Mouse (Mus musculus): ENCODE data around the gene Frmd4a.
A peak's percentile ranks its signal among the peaks of the same experiment; 100 is the strongest.
"Not testable (repeated sequence)": the region's sequence is repeated elsewhere in the genome, so short reads cannot be mapped to it uniquely, and the experiment has no call there.

The Frmd4a gene

DNA sequence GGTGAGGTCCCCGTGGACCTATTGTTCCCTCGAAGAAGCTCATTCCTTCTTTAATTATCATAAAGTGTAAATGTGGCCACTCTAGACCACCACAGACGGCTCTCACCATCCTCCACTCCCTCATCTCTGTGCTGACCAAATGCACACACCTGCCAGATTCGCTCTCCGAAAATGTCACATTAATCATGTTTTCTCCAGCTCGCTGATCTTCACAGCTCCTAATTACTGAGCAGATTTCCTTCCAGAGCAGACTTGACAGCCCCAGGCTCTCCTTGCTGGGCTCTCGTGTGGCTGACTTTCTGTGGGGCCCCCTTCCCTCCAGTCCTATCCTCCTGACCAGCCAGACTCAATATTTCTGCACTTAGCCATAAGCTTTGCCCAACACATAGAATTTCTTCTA lies 191.7 kb downstream of the Frmd4a start:
- no peak for DNase-seq (ENCODE audit: low spot score)

DNA sequence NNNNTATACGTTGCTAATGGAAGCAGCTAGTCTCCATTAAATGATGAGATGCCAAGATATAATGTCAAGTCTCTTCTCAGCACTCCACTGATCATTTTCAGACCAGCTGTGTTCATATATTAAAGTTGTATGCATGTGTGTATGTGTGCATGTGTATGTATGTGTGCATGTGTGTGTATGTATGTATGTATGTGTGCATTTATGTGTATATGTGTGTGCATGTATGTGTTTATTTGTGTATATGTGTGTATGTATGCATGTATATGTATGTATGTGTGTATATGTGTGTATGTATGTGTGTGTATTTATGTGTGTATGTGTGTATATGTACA lies 204.9 kb downstream of the Frmd4a start:
- no peak for DNase-seq (ENCODE audit: low spot score)

DNA sequence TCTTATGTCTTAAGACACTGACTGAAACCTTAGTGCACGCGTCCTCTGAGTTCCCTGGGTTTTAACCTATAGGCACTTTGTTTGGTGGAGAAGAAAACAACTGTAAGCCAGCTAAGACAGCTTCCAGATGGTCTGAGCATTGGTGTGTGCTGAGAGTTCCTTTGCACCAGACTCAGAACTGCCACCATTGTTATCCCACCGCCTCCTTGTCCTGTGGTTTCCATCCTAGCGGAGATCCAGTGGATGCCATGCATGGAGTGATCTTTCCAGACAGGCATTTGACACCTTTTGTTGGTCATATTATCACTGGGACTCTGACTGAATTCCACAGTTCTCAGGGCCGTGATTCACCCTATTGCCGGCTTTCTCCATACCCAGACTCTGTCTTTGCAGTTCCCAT lies 205.8 kb downstream of the Frmd4a start:
- DNase-seq (ENCODE audit: low spot score) = no peak

DNA sequence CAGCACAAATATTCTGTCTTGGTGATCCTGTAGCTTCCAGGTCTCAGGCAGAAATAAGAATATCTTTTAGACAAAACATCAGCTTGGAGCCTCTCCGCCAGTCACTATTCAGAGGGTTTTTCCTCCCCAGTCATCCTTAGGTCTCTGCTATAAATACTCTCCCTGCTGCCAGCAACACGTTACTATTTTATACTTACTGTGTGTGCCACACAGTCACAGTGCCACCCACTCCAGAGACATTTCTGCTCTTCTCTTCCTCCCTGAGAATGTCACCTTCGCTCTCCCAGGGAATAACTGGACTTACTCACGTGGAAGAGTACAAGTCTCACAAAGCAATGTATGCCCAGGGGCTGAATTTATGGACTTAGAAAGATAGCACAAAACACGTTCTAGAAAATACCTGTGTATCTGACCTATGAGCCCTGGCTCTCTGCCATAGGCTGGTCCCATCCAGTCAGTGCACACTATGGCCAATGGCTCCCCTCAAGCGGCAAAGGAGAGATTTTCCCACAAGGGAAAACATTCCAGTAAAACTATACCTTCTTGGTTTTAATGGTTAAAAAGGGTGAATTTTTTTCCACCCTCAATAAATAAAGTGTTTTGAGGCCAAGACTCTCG lies 209.5 kb downstream of the Frmd4a start:
- no peak for DNase-seq (ENCODE audit: low spot score)

DNA sequence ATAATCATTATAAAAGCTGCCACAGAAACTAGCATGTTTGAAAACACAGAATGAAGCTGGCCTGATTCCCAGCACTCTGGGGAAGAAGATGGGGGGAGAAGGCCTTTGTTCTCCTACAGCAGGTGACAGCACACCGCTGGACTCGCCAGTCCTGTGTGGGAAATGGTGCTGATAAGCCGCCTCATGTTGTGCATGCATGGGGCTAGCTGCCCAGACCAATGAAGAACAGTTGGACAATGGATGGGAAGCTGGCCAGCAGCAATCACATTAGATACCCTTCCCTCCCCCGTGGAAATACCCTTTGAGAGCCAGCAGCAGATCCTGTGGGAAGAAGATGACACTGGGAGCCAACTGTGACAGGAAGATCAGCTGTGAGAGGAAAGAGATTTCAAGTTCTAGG lies 210.0 kb downstream of the Frmd4a start:
- no peak for DNase-seq (ENCODE audit: low spot score)

DNA sequence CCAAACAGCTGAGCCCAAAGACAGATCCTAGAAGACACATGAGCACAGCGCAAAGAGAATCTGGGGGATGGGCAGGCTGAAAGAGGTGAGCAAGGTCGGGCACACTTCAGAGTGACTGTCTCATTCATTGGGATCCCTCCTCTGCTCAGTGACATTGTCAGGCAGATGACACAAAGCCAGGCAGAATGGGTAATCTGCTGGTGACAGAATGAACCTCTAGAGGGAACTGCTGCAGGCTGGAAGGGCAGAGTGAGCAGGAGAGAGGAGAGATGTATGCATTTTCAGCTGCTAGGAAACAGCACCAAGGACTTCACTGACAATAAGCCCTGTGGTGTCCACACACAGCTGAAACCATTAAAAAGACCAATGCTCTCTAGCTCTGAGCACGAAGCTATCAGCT lies 211.0 kb downstream of the Frmd4a start:
- DNase-seq (ENCODE audit: low spot score) = no peak

DNA sequence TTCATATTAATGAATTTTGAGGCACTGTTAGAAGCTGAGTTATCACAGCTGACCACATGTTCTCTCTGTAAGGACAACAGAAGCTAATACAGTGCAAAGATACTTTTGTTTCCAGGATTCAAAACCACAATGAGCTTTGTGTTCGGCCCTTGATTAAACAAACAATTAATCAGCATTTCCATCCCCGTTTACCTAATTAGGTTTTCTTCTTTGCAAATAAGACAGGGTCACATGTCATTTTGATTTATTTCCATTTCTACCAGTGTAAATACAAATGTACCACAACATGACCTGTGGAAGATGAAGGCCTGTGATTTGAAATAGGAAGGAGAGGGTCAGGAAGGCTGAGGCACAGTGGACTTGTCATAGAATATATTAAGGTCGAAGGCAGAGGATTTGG lies 214.8 kb downstream of the Frmd4a start:
- DNase-seq (ENCODE audit: low spot score) = no peak

DNA sequence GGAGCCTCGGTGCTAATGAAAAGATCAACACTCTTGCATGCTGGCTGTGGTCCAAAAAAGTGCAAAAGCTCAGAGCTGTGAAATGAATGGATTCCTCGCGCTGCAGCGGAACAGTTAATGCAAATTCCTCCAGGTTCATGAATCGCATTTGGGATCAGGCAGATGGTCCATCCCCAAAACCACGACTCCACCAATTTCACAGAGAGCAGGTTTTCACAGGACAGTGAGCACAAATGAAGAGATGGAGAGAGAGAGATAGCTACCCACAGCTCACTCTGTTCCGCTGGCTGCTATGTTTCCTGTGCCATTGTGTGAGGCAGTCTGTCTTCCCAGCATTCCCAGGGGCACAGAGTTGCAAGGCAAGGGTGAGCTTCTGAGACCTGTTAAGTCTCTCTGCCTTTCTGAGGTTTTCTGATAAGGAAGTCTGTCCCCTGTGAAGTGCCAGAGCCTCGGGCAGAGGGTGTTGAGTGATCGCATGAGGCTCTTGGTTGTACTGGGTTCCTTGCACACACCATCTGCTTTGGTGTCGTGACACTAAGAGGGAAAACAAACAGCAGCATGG lies 215.3 kb downstream of the Frmd4a start:
- no peak for DNase-seq (ENCODE audit: low spot score)

DNA sequence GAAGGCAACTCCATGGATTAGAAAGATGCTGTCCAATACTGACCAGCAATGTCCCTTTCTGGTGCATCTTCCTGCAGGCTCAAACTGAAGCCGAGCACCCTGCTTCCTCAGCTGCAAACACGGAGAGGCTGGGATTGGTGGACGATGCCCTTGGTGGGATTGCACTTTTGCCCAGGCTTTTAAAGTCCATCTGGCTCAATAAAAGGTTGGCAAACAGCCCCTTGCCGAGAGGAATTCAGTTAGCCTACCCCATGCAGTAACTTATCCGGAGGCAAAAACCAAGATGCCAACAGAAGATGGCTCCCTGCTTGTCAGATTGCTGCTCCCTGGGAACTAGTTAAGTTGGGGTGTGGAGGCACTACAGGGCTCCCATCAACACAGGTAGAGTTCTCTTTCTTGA lies 220.2 kb downstream of the Frmd4a start:
- DNase-seq (ENCODE audit: low spot score) = no peak

DNA sequence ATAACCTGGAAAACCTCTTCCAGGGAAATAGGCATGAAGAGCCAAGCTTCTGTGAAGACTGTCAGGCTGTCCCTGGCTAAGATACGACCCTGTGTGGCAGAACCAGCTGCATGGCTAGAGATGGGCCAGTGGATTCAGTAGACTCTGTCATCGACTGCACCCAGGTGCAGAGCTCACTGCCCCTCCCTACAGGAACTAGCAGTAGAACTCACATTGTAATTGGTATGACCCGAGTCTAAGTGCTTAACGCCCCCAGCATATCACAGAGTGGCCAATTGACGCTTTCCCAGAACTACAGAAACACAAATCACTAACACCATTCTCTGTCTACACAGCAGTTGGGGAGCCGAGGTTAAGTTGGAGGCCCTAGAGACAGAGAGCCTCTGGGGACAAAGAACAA lies 232.2 kb downstream of the Frmd4a start:
- no peak for DNase-seq (ENCODE audit: low spot score)

DNA sequence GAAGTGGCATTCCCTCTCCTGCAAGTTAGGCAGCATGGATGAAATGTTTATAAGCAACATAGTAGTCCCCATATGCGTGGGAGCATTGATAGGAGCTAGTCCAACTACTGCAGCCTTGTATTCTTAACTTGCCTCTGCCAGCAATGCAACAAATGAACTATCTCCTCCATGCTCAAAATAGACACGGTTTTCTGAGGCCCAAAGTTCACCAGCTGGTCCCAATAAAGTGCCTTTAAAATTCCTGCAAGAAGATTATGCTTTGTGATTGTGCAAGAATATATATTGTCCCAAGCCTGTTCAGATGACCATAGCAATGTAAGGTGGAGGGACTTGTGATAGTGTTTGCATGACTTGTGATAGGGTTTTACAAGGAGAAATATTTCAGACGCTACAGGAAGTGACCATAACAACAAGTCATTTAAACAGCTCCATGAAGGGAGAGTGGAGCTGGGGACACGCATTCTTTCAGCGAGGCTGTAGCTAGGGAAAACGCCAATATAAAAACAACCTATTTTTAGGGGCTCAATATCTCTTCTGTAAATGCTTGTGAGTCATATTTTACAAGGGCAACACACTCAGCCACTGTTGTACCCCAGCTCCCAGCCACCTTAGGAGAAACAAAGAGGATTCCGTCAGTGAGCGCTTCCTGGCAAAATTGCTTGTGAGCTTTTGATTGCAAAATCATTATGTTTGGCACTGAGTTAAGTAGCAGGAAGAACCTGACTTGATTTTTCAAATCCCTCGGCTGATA lies 235.2 kb downstream of the Frmd4a start:
- DNase-seq (ENCODE audit: low spot score) = peak; percentile 28

DNA sequence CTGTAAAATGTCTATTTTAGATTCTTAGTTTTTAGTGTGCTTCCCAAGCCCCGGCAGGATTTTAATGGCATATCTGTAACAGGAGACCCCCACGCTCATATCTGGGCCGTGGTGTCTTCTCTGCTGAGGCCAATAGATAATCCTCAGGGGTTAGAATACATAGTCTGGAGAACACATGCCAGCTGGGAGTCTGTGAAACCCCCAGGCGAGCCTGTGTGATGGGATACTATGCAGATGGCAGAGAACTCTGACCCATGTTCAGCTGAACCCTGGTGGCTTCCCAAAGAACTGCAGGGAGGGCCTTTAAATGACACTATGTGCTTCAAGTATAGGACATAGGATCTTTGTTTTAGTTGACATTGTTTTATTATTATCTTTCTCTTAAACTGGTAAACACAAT lies 235.8 kb downstream of the Frmd4a start:
- DNase-seq (ENCODE audit: low spot score) = peak; percentile 15

DNA sequence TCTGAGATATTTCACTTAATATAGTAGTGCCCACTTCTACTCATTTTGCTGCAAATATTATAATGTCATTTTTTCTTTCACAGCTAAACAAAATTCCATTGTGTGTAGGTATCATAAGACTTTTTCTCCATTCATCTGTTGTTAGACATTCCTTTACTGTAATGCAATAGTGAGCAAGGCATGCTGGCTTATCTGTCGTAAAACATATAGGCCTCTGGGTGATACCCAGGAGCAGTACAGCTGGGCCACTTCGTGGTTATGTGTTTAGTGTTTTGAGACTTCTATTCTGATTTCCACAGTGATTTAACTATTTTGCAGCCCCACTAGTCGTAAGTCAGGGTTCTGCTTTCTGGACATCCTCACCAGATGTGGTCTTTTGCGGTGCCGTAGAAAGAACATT lies 236.6 kb downstream of the Frmd4a start:
- no peak for DNase-seq (ENCODE audit: low spot score)

DNA sequence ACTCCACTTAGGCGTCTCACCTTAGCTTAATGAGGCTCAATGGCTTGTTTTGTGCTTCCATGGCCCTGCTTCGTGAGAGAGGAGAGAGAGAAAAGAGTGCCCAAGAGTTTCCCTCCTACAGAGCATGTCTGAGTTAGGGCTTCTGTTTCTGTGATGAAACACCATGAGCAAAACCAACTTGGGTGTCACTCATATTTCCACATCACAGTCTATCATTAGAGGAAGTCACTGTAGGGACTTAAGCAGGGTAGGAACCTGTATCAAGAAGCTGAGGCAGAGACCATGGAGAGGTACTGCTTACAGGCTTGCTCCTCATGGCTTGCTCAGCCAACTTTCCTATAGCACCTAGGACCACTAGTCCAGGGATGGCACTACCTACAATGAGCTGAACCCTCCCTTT lies 238.7 kb downstream of the Frmd4a start:
- DNase-seq (ENCODE audit: low spot score) = no peak

DNA sequence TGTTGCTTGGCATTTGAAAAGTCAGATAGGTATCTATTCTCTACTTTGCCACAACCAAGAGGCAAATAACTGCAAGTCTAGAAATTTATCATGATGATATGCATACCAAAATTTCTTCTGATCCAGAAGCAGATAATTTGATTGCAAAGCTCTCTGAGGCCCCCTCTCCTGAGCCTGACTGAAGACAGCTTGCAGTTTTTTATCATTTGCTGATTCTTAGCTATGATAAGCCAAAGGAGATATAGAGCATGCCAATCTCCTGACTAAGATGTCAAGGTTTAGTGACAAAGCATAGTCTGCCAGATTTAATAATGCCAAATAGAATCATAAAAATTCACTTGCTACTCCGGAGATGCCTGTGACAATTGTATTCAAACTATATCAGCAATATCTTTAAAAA lies 240.1 kb downstream of the Frmd4a start:
- DNase-seq (ENCODE audit: low spot score) = no peak

DNA sequence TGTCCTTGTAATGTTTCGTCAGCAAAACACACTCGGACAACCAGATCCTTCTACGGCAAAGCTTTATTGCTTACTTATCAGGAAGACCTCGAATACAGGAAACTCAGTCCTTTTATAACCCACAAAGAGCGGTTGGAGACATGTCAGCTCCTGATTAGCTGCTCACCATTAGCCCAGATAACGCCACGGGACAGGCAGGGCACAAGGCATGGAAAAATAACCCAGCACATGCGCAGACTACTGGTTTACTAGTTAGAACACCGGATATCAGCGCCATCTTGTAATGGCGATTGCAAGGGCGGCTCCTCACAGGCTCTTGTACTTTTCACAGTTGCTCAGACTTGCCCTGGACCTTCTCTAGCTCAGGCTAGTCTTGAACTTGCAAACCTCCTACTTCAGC lies 241.3 kb downstream of the Frmd4a start:
- not testable (repeated sequence) for DNase-seq (ENCODE audit: low spot score)

DNA sequence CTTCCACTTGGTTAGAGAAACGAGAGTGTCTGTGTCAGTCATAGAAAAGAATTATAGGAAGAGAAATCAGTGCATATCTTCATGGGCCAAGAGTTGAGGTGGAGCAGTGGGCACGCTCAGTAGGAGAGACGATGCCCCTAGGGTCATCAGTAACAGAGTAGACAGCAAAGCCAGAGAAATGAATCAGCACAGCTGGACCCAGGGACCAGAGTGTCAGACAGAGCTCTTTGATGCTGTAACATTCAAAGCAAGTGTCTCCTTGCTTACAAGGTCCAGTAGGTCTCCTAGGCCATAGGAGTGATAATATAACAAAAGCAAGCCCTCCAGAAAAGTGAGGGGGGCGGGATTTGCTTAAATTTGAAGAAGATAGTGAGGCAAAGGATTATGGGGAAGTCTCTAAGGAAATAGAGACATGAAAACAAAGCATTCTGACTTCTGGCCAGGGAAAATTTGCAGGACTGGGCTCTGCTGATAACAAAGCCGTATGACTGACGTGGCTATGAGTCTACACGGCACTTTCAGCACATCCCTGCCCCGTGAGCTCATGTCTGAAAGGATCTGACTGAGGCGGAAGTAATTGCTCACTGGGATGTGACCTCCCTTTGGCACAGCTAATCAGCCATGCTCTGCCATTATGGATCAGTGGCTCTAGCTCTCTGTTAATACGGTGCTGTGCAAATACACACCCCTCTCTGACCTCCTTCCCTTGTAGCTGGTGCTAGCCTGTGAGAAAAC lies 243.0 kb downstream of the Frmd4a start:
- DNase-seq (ENCODE audit: low spot score) = no peak

DNA sequence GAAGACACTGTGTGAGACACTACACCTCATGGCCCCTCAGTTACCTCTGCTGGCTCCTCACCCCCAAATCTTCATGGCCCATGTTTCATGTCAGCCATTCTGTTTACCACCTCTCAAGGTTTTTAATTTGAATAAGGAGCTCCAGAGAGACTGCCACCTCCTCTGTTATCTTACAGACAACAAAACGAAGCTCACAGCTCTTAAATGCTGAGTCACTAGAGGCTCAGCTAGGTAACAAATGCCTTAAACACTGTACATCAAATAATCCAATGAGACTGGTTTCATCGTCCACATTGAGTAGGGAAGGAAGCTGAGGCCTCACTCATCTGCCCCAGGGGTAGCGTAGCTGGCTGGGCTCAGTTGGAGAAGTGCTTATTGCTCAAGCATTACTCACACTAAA lies 245.2 kb downstream of the Frmd4a start:
- no peak for DNase-seq (ENCODE audit: low spot score)

DNA sequence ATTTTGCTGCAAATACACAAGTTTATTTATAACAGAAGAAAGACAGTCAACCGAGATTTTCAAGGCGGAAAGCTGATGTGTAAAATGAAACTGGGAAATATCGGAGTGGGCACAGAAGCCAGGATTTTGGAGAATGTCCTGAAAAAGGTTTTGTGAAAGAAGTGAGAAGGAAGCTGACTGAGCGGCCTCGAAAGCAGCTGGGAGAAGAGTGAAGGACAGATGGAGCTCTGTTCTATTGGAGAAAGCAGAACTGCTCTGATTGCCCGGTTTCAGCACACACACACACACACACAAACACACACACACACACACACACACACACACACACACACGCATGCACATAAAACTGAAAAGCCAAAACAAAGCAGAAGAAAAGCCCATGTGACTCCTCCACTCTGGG lies 249.9 kb downstream of the Frmd4a start:
- DNase-seq (ENCODE audit: low spot score) = no peak

DNA sequence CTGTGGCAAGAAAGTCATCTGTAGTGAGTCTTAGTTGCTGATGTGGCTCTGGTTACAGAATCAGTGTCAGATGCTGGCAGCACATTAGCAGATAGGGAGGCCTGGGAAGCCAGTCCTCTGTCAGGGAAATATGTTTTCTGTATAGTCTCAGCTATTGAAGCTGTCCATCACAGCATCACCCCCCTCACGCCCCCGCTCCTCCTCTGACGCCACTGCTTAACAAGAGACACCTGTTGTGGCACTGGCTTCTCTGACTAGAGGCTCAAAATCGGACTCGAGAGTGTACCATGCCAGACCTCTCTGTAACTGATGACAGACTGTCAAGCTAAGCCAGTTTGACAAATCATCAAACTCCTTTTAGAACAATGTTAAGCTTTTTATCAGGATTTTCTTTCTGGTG lies 265.3 kb downstream of the Frmd4a start:
- no peak for DNase-seq (ENCODE audit: low spot score)

DNA sequence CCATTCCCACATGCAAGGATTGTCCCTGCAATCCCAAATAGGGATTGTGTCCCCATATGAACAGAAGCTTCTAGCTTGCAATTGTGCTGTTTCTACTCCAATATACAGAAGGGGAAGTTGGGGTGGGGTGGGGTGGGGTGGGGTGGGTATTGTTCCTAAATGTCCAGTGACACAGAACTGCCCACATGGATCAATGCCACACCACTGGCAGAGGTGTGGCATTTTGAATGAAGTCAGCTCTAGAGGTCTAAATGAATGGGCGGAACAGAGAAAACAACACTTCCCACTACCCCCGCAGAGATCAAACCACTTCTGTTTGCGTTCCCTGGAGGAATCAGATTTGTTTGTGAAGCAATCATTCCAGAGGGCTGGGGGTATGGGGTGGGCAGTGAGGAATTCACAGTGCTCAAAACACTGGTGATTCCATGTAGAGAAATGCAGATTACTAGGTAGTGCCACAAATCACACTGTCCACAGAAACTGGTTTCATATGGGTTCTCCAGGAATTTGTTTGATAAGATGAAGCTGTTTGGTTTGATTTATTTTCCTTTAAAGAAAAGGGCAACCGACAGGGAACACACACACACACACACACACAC lies 268.3 kb downstream of the Frmd4a start:
- DNase-seq (ENCODE audit: low spot score) = no peak

DNA sequence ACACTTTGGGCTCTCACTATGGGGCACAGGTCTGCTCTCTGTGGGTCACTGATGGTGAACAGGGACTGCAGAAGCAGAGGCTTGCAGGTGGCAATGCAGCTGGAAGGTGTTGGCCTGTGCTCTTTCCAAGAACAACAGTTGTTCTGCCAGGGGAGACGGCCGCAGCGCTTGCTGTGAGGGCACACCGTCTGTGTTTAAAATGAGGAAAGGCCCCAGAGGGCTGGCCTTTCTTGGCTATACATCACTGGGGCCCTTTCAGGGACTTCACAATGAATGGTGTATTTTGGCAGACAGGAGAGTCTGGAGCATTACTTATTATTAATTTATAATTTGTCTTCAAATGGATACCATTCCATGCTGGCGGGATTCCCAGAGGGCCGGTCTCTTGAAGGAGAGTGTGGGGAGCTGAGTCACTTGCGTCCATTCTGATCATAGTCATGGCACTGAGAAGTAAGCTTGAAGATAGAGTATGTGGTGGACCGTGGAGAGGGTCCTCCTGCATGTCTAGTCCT lies 268.9 kb downstream of the Frmd4a start:
- no peak for DNase-seq (ENCODE audit: low spot score)

DNA sequence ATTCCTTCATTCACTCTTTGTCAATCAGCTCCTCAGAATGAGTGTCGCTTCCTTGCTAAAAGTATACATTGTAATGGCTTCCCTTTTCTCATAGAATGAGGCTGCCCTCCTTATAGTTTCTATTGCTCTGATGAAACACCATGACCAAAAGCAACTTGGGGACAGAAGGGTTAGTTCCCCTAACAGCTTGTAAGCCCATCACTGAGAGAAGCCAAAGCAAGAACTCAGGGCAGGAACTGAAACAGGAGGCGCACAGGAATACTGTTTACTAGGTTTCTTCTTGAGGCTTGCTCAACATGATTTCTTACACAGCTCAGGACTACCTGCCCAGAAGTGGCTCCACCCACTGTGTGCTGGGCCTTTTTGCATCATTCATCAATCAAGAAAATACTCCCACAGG lies 273.0 kb downstream of the Frmd4a start:
- no peak for DNase-seq (ENCODE audit: low spot score)

Measured in testis, postnatal 14 days (tissue).